In the genomic region with DNA sequence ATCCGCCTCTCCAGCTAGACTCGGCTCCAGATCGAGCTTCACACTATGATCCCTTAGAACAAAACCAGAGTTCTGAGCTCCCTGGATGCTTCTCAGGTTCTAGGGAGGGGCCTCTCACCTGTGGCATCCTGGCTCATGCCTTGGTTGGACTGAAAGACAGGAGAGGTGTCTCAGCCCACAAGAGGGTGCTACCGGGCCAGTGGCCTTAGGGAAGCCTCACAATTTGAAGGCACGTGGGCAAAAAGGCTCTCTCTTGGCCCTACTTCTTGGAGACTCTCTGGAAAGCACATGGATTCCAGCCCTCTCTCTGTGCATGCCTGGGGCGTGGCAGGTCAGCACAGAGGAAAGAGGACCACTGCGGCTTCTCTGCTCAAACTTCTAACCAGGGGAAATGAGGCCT, we compare ENCODE assay signal across 14 mouse cellular contexts.
DNase-seq lines count a peak whose midpoint lies in the region; ATAC-seq and TF ChIP-seq lines count a peak whose summit lies in the region.
"Had no signal": no experiment of that assay in that cellular context is flagged by ENCODE, and none has a peak within 500 bp of the region (broad histone marks: within the 10 kb centered on the region; RNA-seq: fewer than 3 reads in every experiment).

No protein-coding gene starts in this region.

- peak; percentile 10 for DNase-seq in embryo, embryonic 11 days
- DNase-seq in embryo, embryonic 10.5 days (ENCODE audit: low spot score), result no peak
- peak; percentile 27 to 33 for DNase-seq in kidney, postnatal 4 days
- peak; percentile 28 for DNase-seq in midbrain, embryonic 14.5 days
- no peak for DNase-seq in brain, embryonic 14.5 days (ENCODE audit: low read depth)
- DNase-seq in heart, postnatal 14 days, result no peak
- DNase-seq: B cell, adult 2 months; cerebellum, adult 2 months; spleen, adult 18-20 months had no signal

- no peak for ATAC-seq in kidney, embryonic 16.5 days (ENCODE audit: low FRiP score, low TSS enrichment)
- no peak for ATAC-seq in midbrain, embryonic 14.5 days (ENCODE audit: low FRiP score, low TSS enrichment)
- no peak for ATAC-seq in midbrain, embryonic 15.5 days (replicated peaks)

- intact Hi-C loops in heart, postnatal 14 days (cut with DNase I), result no loop called here

- no peaks in the 10 kb centered on the region for H3K4me1 ChIP-seq in kidney, embryonic 16.5 days (ENCODE audit: insufficient read depth, low read length)
- no peaks in the 10 kb centered on the region for H3K4me1 ChIP-seq in midbrain, embryonic 14.5 days (ENCODE audit: control insufficient read depth, insufficient read depth, low read length)
- no peaks in the 10 kb centered on the region for H3K4me1 ChIP-seq in midbrain, embryonic 15.5 days
- H3K4me1 ChIP-seq: liver, embryonic 15.5 days had no signal

- no peak for TF ChIP-seq POLR2A in brain, embryonic 14.5 days (IDR thresholded peaks at IDR 0.05; ENCODE audit: borderline replicate concordance, extremely low read depth, insufficient read depth, insufficient read length, poor library complexity, severe bottlenecking)

- no peaks in the 10 kb centered on the region for H3K27me3 ChIP-seq in kidney, embryonic 16.5 days (ENCODE audit: insufficient read depth, low read length)
- no peaks in the 10 kb centered on the region for H3K27me3 ChIP-seq in midbrain, embryonic 14.5 days (ENCODE audit: control insufficient read depth, insufficient read depth, low read length)
- no peaks in the 10 kb centered on the region for H3K27me3 ChIP-seq in midbrain, embryonic 15.5 days (replicated peaks)
- H3K27me3 ChIP-seq: forebrain, embryonic 12.5 days; liver, embryonic 15.5 days had no signal

- H3K36me3 ChIP-seq in kidney, embryonic 16.5 days (ENCODE audit: insufficient read depth, low read length), result peaks cover 51% of the 10 kb centered on the region
- H3K36me3 ChIP-seq in midbrain, embryonic 14.5 days (ENCODE audit: control insufficient read depth, insufficient read depth, low read length), result peaks cover 41% of the 10 kb centered on the region
- peaks cover 12% of the 10 kb centered on the region for H3K36me3 ChIP-seq in midbrain, embryonic 15.5 days (replicated peaks)

- H3K9ac ChIP-seq in kidney, embryonic 16.5 days (replicated peaks; ENCODE audit: low read length), result no peak overlapping the region
- H3K9ac ChIP-seq in midbrain, embryonic 14.5 days (replicated peaks; ENCODE audit: low read length), result no peak overlapping the region
- no peak overlapping the region for H3K9ac ChIP-seq in midbrain, embryonic 15.5 days
- H3K9ac ChIP-seq: forebrain, embryonic 12.5 days; liver, embryonic 15.5 days had no signal

- no peak overlapping the region for H3K27ac ChIP-seq in kidney, embryonic 16.5 days (ENCODE audit: low read length)
- no peak overlapping the region for H3K27ac ChIP-seq in midbrain, embryonic 14.5 days (replicated peaks; ENCODE audit: low read depth, low read length)
- no peak overlapping the region for H3K27ac ChIP-seq in midbrain, embryonic 15.5 days
- H3K27ac ChIP-seq: forebrain, embryonic 12.5 days; heart, embryonic 10.5 days; liver, embryonic 15.5 days had no signal

- peak; percentile 24; the same call in 1 of the 2 replicates for TF ChIP-seq CTCF in brain, embryonic 14.5 days (IDR thresholded peaks at IDR 0.05; ENCODE audit: borderline replicate concordance, extremely low read depth, insufficient read depth, insufficient read length)

- H3K4me2 ChIP-seq in kidney, embryonic 16.5 days (replicated peaks; ENCODE audit: low read depth, low read length), result no peak overlapping the region
- no peak overlapping the region for H3K4me2 ChIP-seq in midbrain, embryonic 14.5 days (ENCODE audit: low read length)
- no peak overlapping the region for H3K4me2 ChIP-seq in midbrain, embryonic 15.5 days
- H3K4me2 ChIP-seq: forebrain, embryonic 12.5 days; liver, embryonic 15.5 days had no signal

- H3K4me3 ChIP-seq in kidney, embryonic 16.5 days (ENCODE audit: low read length), result no peak overlapping the region
- H3K4me3 ChIP-seq in midbrain, embryonic 14.5 days (replicated peaks; ENCODE audit: low read depth, low read length), result no peak overlapping the region
- no peak overlapping the region for H3K4me3 ChIP-seq in midbrain, embryonic 15.5 days
- H3K4me3 ChIP-seq: forebrain, embryonic 12.5 days; heart, embryonic 10.5 days; liver, embryonic 15.5 days had no signal

- WGBS in kidney, embryonic 16.5 days, result 82% methylated on average over 7 of the region's 7 CpGs
- 83% methylated on average over 7 of the region's 7 CpGs for WGBS in midbrain, embryonic 14.5 days
- WGBS in midbrain, embryonic 15.5 days, result 87% methylated on average over 7 of the region's 7 CpGs

- H3K9me3 ChIP-seq in kidney, embryonic 16.5 days (ENCODE audit: low read length), result no peaks in the 10 kb centered on the region
- no peaks in the 10 kb centered on the region for H3K9me3 ChIP-seq in midbrain, embryonic 14.5 days (ENCODE audit: control insufficient read depth, low read length)
- H3K9me3 ChIP-seq in midbrain, embryonic 15.5 days, result no peaks in the 10 kb centered on the region
- H3K9me3 ChIP-seq: forebrain, embryonic 12.5 days; heart, embryonic 10.5 days; liver, embryonic 15.5 days had no signal

Comparison
In these comparisons a context has a peak if more than half of its experiments do, and no peak if none do; other contexts are left out.
1. DNase-seq: peak in embryo, embryonic 11 days (single experiment), kidney, postnatal 4 days (2 of 2) and midbrain, embryonic 14.5 days (single experiment); none in embryo, embryonic 10.5 days (single experiment), brain, embryonic 14.5 days (single experiment) and heart, postnatal 14 days (0 of 2).